Mouse (Mus musculus) liver, postnatal 0 days (tissue): ENCODE data around the gene Fam57b.

Source experiments
- CTCF ChIP-seq: sonication (generic); IDR thresholded peaks from 2 replicates; pipeline ENCODE4 v1.5.1; 2016; ENCODE audit warnings: antibody characterized with exemption, low read depth
- EP300 ChIP-seq: IDR thresholded peaks from 2 replicates; pipeline ENCODE4 v1.6.1; 2016; ENCODE audit warnings: antibody characterized with exemption, low read depth, mild to moderate bottlenecking

DNA sequence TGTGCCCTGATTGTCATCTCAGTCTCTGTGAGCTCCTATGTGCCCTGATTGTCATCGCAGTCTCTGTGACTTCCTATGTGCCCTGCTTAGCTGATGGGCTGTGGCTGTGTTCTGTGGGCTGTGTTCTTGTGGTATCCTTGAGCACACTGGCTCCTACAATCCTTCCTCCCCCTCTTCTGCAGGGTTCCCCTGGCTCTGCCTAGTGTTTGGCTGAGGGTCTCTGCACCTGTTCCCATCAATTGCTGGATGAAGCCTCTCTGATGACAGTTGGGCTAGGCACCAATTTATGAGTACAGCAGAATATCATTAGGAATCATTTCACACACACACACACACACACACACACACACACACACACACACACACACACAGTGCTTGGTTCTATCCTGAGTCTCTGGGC, 35.8 kb downstream of the Fam57b start:
- no peak for TF ChIP-seq CTCF
- TF ChIP-seq EP300: no peak
